Mouse (Mus musculus): Measurements from ENCODE around the gene Bspry. TPM values are rescaled to one million over a fixed set of nuclear protein-coding genes. Genes with fewer than 3 reads are reported as not detected.

Gene Bspry
- polyA plus RNA-seq, 1 experiment from 2014 or later = 19.4 TPM

DNA sequence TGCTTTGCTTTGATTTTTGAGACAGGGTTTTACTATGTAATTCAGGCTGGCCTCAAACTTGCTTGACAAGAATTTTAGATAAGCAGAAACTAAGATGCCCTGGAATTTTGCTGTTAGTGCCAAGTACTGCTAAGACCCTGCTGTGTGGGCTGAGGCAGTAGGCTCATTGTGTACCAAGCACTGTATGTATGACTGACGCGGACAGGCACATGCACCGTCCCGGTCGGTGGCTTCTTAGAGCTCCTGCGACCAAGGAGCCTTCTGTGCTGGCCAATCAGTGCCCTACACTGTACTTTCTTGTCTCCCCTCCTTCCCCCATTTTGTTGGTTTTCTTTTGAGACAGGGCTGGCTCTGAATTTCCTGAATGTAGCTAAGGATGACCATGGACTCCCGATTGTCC, 35.1 kb downstream of the Bspry start:
- ATAC-seq (ENCODE audit: insufficient number of reproducible peaks, insufficient read depth, low FRiP score, low read depth) = no peak
- Histone ChIP-seq H3K36me3 (ENCODE audit: control insufficient read depth, insufficient read depth, low read length) (peaks cover 38% of the 10 kb centered on the region), H3K9ac (replicated peaks; ENCODE audit: low read depth, low read length) (no peak overlapping the region), H3K4me3 (ENCODE audit: low read depth, low read length) (no peak overlapping the region), H3K9me3 (ENCODE audit: control insufficient read depth, low read depth, low read length) (no peaks in the 10 kb centered on the region), H3K27ac (ENCODE audit: low read length) (no peak overlapping the region; the same call in 1 of the 2 replicates), H3K4me1 (ENCODE audit: control insufficient read depth, insufficient read depth, low read length) (peaks cover 30% of the 10 kb centered on the region), H3K4me2 (replicated peaks; ENCODE audit: low read depth, low read length) (no peak overlapping the region), H3K27me3 (ENCODE audit: control insufficient read depth, insufficient read depth, low read length) (no peaks in the 10 kb centered on the region)
- WGBS = 83% methylated on average over 7 of the region's 7 CpGs

DNA sequence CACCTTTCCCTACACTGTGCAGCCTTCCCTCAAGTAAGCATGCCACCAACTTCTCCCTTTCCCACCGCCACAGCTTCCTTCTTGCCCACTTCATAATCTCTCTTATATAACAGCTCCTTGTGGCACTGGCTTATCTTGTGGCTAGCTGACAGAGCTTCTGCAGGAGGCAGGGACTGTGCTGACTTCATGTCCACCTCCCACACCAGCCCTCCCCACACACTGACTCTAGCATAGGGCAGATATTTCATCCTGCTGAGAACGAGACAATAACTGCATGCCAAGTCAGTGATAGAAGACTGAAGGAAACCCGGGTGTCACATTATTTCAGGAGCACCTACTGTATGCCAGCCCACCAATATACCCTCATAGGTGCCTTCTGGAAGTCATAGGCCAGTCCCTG, 35.6 kb downstream of the Bspry start:
- Histone ChIP-seq H3K9me3 (ENCODE audit: control insufficient read depth, low read depth, low read length) (no peaks in the 10 kb centered on the region), H3K27me3 (ENCODE audit: control insufficient read depth, insufficient read depth, low read length) (no peaks in the 10 kb centered on the region), H3K9ac (replicated peaks; ENCODE audit: low read depth, low read length) (no peak overlapping the region), H3K4me2 (replicated peaks; ENCODE audit: low read depth, low read length) (no peak overlapping the region), H3K4me3 (ENCODE audit: low read depth, low read length) (no peak overlapping the region), H3K4me1 (ENCODE audit: control insufficient read depth, insufficient read depth, low read length) (peaks cover 30% of the 10 kb centered on the region), H3K36me3 (ENCODE audit: control insufficient read depth, insufficient read depth, low read length) (peaks cover 34% of the 10 kb centered on the region), H3K27ac (ENCODE audit: low read length) (peak overlapping the region; percentile 6; the same call in 1 of the 2 replicates)
- 69% methylated on average over 3 of the region's 3 CpGs for WGBS
- no peak for ATAC-seq (ENCODE audit: insufficient number of reproducible peaks, insufficient read depth, low FRiP score, low read depth)

DNA sequence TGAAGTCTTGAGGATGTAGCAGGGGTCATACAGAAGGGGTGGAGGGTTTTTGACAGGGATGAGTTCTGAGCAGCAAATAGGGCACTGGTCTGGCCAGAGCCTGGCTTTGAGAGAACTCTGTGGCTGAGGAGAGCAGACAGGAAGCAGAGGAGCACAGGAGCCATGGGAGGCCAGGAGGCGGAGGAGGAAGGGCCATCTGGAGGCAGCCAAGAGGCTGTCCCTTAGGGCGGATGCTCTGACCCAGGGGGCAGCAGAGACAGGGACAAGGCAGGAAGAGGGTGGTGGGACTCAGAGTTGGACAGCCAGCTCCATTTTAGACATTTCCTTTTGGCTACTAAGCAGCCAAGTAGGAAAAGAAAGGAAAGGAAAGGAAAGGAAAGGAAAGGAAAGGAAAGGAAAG, 36.2 kb downstream of the Bspry start:
- H3K9ac ChIP-seq (replicated peaks; ENCODE audit: low read depth, low read length) = no peak overlapping the region

DNA sequence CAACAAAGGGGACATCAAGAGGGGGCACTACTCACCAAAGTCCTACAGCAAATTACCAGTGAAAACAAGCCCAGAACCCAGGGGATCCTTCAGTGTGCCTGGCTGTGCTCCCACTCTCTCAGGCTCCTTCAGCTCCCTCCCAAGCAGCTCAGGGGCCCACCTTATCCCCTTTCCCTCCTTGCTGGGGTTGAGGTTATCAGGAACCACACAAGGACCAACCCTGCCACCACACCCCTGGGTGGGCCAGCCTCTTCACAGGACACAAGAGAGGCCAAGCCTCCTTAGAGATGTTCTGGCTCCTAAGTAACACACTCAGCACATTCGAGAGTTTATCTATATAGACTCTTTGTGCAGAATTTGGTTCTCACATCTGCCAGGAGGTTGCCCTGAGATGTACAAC, 36.7 kb downstream of the Bspry start:
- Histone ChIP-seq H3K4me1 (ENCODE audit: control insufficient read depth, insufficient read depth, low read length) (peaks cover 30% of the 10 kb centered on the region), H3K4me2 (replicated peaks; ENCODE audit: low read depth, low read length) (peak overlapping the region; percentile 11; the same call in 1 of the 2 replicates), H3K27me3 (ENCODE audit: control insufficient read depth, insufficient read depth, low read length) (no peaks in the 10 kb centered on the region), H3K9me3 (ENCODE audit: control insufficient read depth, low read depth, low read length) (no peaks in the 10 kb centered on the region), H3K36me3 (ENCODE audit: control insufficient read depth, insufficient read depth, low read length) (peaks cover 24% of the 10 kb centered on the region), H3K4me3 (ENCODE audit: low read depth, low read length) (no peak overlapping the region), H3K27ac (ENCODE audit: low read length) (peak overlapping the region; percentile 45; the same call in 1 of the 2 replicates), H3K9ac (replicated peaks; ENCODE audit: low read depth, low read length) (no peak overlapping the region)
- WGBS = 71% methylated on average over 1 of the region's 1 CpGs
- ATAC-seq (ENCODE audit: insufficient number of reproducible peaks, insufficient read depth, low FRiP score, low read depth) = peak; percentile 66; the same call in 1 of the 2 replicates

More for the DNA sequence above, 36.2 kb downstream of the Bspry start:
- WGBS = 35% methylated on average over 2 of the region's 2 CpGs
- Histone ChIP-seq H3K4me3 (ENCODE audit: low read depth, low read length) (no peak overlapping the region), H3K4me2 (replicated peaks; ENCODE audit: low read depth, low read length) (peak overlapping the region; percentile 11; the same call in 1 of the 2 replicates), H3K4me1 (ENCODE audit: control insufficient read depth, insufficient read depth, low read length) (peaks cover 30% of the 10 kb centered on the region), H3K27ac (ENCODE audit: low read length) (peak overlapping the region; percentile 45; the same call in 1 of the 2 replicates), H3K36me3 (ENCODE audit: control insufficient read depth, insufficient read depth, low read length) (peaks cover 28% of the 10 kb centered on the region), H3K27me3 (ENCODE audit: control insufficient read depth, insufficient read depth, low read length) (no peaks in the 10 kb centered on the region), H3K9me3 (ENCODE audit: control insufficient read depth, low read depth, low read length) (no peaks in the 10 kb centered on the region)
- no peak for ATAC-seq (ENCODE audit: insufficient number of reproducible peaks, insufficient read depth, low FRiP score, low read depth)

DNA sequence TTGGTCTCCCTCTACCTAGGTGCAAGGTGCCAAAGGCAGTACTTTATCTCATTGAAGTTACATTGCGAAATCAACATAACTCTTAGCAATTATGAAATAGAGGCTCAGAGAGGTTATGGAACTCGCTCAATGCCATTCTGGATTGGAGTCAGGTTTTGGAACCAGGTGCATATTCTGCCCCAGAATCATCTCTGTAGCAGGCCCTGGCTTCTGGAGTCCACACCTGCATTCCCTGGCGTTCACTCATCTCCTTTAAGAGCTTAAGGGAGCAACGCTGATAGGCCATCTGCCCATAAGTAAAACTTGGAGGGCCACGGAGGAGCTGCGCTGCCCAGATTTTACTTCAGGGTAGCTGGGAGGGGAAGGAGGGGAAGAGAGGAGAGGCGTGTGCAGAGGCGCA, 37.2 kb downstream of the Bspry start:
- H3K9ac ChIP-seq (replicated peaks; ENCODE audit: low read depth, low read length) = no peak overlapping the region
- H3K27me3 ChIP-seq (ENCODE audit: control insufficient read depth, insufficient read depth, low read length) = no peaks in the 10 kb centered on the region
- H3K36me3 ChIP-seq (ENCODE audit: control insufficient read depth, insufficient read depth, low read length) = peaks cover 19% of the 10 kb centered on the region
- peak overlapping the region; percentile 11; the same call in 1 of the 2 replicates for H3K4me2 ChIP-seq (replicated peaks; ENCODE audit: low read depth, low read length)
- no peak for ATAC-seq (ENCODE audit: insufficient number of reproducible peaks, insufficient read depth, low FRiP score, low read depth)
- no peak overlapping the region for H3K4me3 ChIP-seq (ENCODE audit: low read depth, low read length)
- H3K9me3 ChIP-seq (ENCODE audit: control insufficient read depth, low read depth, low read length) = no peaks in the 10 kb centered on the region
- 80% methylated on average over 8 of the region's 8 CpGs for WGBS
- H3K4me1 ChIP-seq (ENCODE audit: control insufficient read depth, insufficient read depth, low read length) = peaks cover 30% of the 10 kb centered on the region
- H3K27ac ChIP-seq (ENCODE audit: low read length) = peak overlapping the region; percentile 49; the same call in 1 of the 2 replicates

DNA sequence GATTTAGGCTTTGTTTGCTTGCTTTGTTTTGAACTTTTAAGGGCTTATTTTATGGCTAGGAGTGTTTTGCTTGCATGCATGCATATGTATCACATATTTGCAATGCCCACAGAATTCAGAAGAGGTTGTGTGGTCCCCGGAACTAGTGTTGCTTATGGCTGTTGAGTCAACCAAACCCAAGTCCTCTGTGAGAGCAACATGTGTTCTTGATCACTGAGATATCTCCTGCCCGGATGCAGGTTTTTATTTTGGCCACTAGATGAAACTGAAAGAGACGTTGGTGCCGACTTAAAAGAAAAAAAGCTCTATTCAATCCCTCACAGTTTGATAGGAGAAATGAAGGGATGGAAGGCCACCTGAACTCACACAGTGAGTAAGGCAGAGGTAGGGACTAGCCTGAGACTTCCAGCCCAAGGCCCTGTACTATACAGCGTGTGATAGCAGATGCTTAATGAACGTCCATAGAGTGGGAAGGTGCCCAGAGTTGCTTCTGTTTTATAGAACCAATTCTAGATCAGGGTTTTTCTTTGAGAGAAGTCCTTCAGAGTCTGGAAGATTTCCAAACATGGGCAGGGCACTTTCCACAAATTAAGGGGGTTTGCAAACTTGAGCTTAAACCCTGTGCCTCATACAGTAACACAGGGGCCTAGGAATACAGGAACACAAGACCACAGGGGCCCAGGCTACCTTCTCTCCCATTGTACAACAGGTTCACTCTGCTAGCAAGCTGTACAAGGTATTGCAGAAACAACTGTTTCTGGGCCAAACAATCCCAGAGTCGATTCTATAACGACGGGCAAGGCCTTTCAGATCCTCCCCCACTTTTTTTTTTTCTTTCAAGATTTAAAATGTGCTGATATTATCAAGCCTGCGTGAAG, 37.9 kb downstream of the Bspry start:
- peaks cover 16% of the 10 kb centered on the region for H3K36me3 ChIP-seq (ENCODE audit: control insufficient read depth, insufficient read depth, low read length)
- peaks cover 30% of the 10 kb centered on the region for H3K4me1 ChIP-seq (ENCODE audit: control insufficient read depth, insufficient read depth, low read length)
- H3K4me3 ChIP-seq (ENCODE audit: low read depth, low read length) = peak overlapping the region; percentile 69
- ATAC-seq (ENCODE audit: insufficient number of reproducible peaks, insufficient read depth, low FRiP score, low read depth) = no peak
- H3K9me3 ChIP-seq (ENCODE audit: control insufficient read depth, low read depth, low read length) = no peaks in the 10 kb centered on the region
- peak overlapping the region; percentile 65; the same call in 1 of the 2 replicates for H3K9ac ChIP-seq (replicated peaks; ENCODE audit: low read depth, low read length)
- WGBS = 66% methylated on average over 10 of the region's 10 CpGs
- H3K4me2 ChIP-seq (replicated peaks; ENCODE audit: low read depth, low read length) = peak overlapping the region; percentile 67
- H3K27me3 ChIP-seq (ENCODE audit: control insufficient read depth, insufficient read depth, low read length) = no peaks in the 10 kb centered on the region
- H3K27ac ChIP-seq (ENCODE audit: low read length) = peak overlapping the region; percentile 92; the same call in 1 of the 2 replicates

DNA sequence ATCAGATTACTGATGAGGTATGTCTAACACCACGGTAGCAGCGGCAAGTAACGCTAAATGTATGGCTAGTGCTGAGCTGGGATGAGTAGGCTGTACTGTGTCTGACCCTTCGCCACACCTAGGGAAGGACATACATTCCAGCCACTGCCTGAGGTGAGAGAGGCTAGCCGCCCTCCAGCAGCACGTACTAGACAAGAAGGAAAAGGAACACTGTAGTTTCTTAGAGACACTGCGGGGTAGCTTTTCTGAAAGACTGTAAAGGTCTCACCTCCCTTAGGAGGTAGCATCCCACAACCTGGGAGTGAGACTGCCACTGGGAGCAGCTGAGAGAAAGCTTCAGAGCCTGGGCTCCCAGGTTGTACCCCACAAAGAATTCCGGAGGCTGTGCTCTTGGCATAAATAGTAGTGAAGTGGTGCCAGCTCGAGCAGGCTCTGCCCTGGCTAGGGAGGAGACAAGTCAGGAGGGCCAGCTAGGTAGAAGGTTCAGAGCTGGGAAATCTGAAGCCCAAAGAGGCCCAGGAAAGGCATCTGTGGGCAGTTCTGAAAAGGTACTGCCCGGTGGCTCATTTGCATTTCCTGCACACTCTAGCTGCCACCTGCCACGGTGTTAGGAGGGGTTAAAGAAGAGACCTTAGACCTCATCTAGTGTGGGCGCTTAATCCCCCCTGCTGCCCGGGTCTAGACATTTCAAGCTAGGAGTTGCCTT, 38.7 kb downstream of the Bspry start:
- Histone ChIP-seq H3K36me3 (ENCODE audit: control insufficient read depth, insufficient read depth, low read length) (peaks cover 11% of the 10 kb centered on the region), H3K4me1 (ENCODE audit: control insufficient read depth, insufficient read depth, low read length) (peaks cover 30% of the 10 kb centered on the region), H3K4me3 (ENCODE audit: low read depth, low read length) (peak overlapping the region; percentile 69), H3K9ac (replicated peaks; ENCODE audit: low read depth, low read length) (peak overlapping the region; percentile 65), H3K4me2 (replicated peaks; ENCODE audit: low read depth, low read length) (peak overlapping the region; percentile 67), H3K27me3 (ENCODE audit: control insufficient read depth, insufficient read depth, low read length) (no peaks in the 10 kb centered on the region), H3K9me3 (ENCODE audit: control insufficient read depth, low read depth, low read length) (no peaks in the 10 kb centered on the region), H3K27ac (ENCODE audit: low read length) (peak overlapping the region; percentile 92)
- 32% methylated on average over 13 of the region's 13 CpGs for WGBS
- ATAC-seq (ENCODE audit: insufficient number of reproducible peaks, insufficient read depth, low FRiP score, low read depth) = peak; percentile 20; the same call in 1 of the 2 replicates

DNA sequence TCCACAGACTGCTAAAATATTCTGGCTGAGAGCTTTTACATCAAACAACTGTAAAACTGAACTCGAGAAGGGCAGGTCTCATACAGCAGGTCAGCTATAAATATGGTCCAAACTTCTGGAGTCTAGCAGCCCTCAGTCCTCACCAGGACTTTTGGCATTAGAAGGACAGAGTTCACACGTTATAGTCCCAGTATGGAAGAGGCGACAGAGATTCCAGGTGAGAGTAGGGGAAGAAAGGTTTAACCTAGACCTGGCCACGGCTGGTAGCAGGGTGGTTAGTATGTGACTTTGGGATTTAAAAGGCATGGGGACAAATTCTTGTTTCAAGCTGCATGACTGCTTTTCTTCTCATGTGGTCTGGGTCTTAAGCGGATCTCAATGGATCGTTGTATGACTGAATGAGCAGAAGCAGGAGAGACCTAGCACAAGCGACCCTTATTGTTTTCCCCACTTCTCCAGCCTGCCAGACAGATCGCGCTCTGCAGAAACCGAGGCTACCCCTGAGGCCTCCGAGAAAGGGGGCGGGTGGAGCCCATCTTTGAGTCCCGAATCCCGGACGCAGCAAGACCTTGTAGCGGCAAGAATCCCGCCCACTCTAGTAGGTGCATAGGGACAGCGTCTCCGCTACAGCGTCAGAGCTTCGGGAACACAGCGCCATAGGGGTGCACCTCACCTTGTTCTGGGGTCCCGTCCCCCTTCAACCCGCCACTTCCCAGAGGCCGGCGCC, 39.4 kb downstream of the Bspry start:
- peak overlapping the region; percentile 69 for H3K4me3 ChIP-seq (ENCODE audit: low read depth, low read length)
- no peaks in the 10 kb centered on the region for H3K27me3 ChIP-seq (ENCODE audit: control insufficient read depth, insufficient read depth, low read length)
- H3K27ac ChIP-seq (ENCODE audit: low read length) = peak overlapping the region; percentile 92
- H3K9me3 ChIP-seq (ENCODE audit: control insufficient read depth, low read depth, low read length) = no peaks in the 10 kb centered on the region
- peaks cover 35% of the 10 kb centered on the region for H3K4me1 ChIP-seq (ENCODE audit: control insufficient read depth, insufficient read depth, low read length)
- H3K4me2 ChIP-seq (replicated peaks; ENCODE audit: low read depth, low read length) = peak overlapping the region; percentile 67
- H3K9ac ChIP-seq (replicated peaks; ENCODE audit: low read depth, low read length) = peak overlapping the region; percentile 65
- peaks cover 8% of the 10 kb centered on the region for H3K36me3 ChIP-seq (ENCODE audit: control insufficient read depth, insufficient read depth, low read length)
- WGBS = 1% methylated on average over 26 of the region's 26 CpGs
- ATAC-seq (ENCODE audit: insufficient number of reproducible peaks, insufficient read depth, low FRiP score, low read depth) = peak; percentile 66

Measured in stomach, embryonic 14.5 days (tissue).